Mouse (Mus musculus): ENCODE measurements at regions not wholly inside any gene's neighbourhood (a gene's known extent, or its start where the extent isn't known, plus 50 kb on each side); places are given as distances from the start of the nearest gene placed in this dataset.
"Not testable (repeated sequence)": the region's sequence is repeated elsewhere in the genome, so short reads cannot be mapped to it uniquely, and the experiment has no call there.

- intact Hi-C loops (cut with DNase I): no loop called here
- no peak for DNase-seq (ENCODE audit: low spot score in 2 of 2)
Measured at GRCm38 (mm10) chr12:98144464-98144863, 114.8 kb downstream of the Galc start.

- intact Hi-C loops (cut with DNase I): no loop called here
Measured at GRCm38 (mm10) chr12:98143170-98143569, 116.1 kb downstream of the Galc start.

GRCm38 (mm10) chr12:98139906-98140305 lies 119.4 kb downstream of the Galc start:
- intact Hi-C loops (cut with DNase I); DNase-seq (ENCODE audit: low spot score in 2 of 2): not testable (repeated sequence)

More at GRCm38 (mm10) chr12:98143170-98143569, 116.1 kb downstream of the Galc start:
- no peak for DNase-seq (ENCODE audit: low spot score in 2 of 2)

- intact Hi-C loops (cut with DNase I): no loop called here
- no peak for DNase-seq (ENCODE audit: low spot score in 2 of 2)
Measured at GRCm38 (mm10) chr12:98131276-98131675, 128.0 kb downstream of the Galc start.

- DNase-seq (ENCODE audit: low spot score in 2 of 2): no peak
- intact Hi-C loops (cut with DNase I): no loop called here
Measured at GRCm38 (mm10) chr12:98123541-98123940, 135.7 kb downstream of the Galc start.

GRCm38 (mm10) chr12:98108039-98108438 lies 151.2 kb downstream of the Galc start:
- DNase-seq (ENCODE audit: low spot score in 2 of 2): no peak
- intact Hi-C loops (cut with DNase I): no loop called here

GRCm38 (mm10) chr12:98106789-98107684 lies 152.2 kb downstream of the Galc start:
- intact Hi-C loops (cut with DNase I): no loop called here
- no peak for DNase-seq (ENCODE audit: low spot score in 2 of 2)

GRCm38 (mm10) chr12:98106151-98106788 lies 153.0 kb downstream of the Galc start:
- intact Hi-C loops (cut with DNase I): no loop called here

GRCm38 (mm10) chr12:98105749-98106148 lies 153.5 kb downstream of the Galc start:
- DNase-seq (ENCODE audit: low spot score in 2 of 2): no peak
- intact Hi-C loops (cut with DNase I): no loop called here

More at GRCm38 (mm10) chr12:98106151-98106788, 153.0 kb downstream of the Galc start:
- peak; percentile 77 to 79 for DNase-seq (ENCODE audit: low spot score in 2 of 2)

GRCm38 (mm10) chr12:98090171-98090570 lies 169.1 kb downstream of the Galc start:
- intact Hi-C loops (cut with DNase I): no loop called here

GRCm38 (mm10) chr12:98078351-98078750 lies 180.9 kb downstream of the Galc start:
- intact Hi-C loops (cut with DNase I): no loop called here
- no peak for DNase-seq (ENCODE audit: low spot score in 2 of 2)

More at GRCm38 (mm10) chr12:98090171-98090570, 169.1 kb downstream of the Galc start:
- no peak for DNase-seq (ENCODE audit: low spot score in 2 of 2)

- intact Hi-C loops (cut with DNase I): no loop called here
- DNase-seq (ENCODE audit: low spot score in 2 of 2): no peak
Measured at GRCm38 (mm10) chr12:98075580-98075979, 183.7 kb downstream of the Galc start.

- intact Hi-C loops (cut with DNase I): no loop called here
- DNase-seq (ENCODE audit: low spot score in 2 of 2): no peak
Measured at GRCm38 (mm10) chr12:98069110-98069509, 190.1 kb downstream of the Galc start.

- no peak for DNase-seq (ENCODE audit: low spot score in 2 of 2)
- intact Hi-C loops (cut with DNase I): no loop called here
Measured at GRCm38 (mm10) chr12:98059419-98060180, 199.7 kb downstream of the Galc start.

- DNase-seq (ENCODE audit: low spot score in 2 of 2): no peak
- intact Hi-C loops (cut with DNase I): no loop called here
Measured at GRCm38 (mm10) chr12:98058977-98059376, 200.3 kb downstream of the Galc start.

GRCm38 (mm10) chr12:98050934-98051333 lies 208.3 kb downstream of the Galc start:
- intact Hi-C loops (cut with DNase I): no loop called here
- DNase-seq (ENCODE audit: low spot score in 2 of 2): no peak

GRCm38 (mm10) chr12:98050500-98050899 lies 208.8 kb downstream of the Galc start:
- intact Hi-C loops (cut with DNase I): no loop called here
- DNase-seq (ENCODE audit: low spot score in 2 of 2): no peak

GRCm38 (mm10) chr12:98050057-98050456 lies 209.2 kb downstream of the Galc start:
- no peak for DNase-seq (ENCODE audit: low spot score in 2 of 2)
- intact Hi-C loops (cut with DNase I): no loop called here

- DNase-seq (ENCODE audit: low spot score in 2 of 2): no peak
- intact Hi-C loops (cut with DNase I): no loop called here
Measured at GRCm38 (mm10) chr12:98047765-98048164, 211.5 kb downstream of the Galc start.

All from left cerebral cortex, postnatal 14 days (tissue).